Mouse (Mus musculus) frontal cortex, adult 2 months (tissue): ENCODE results near the gene Ppp1r2. TPM values are rescaled to one million over a fixed set of nuclear protein-coding genes. Genes with fewer than 3 reads are reported as not detected.

ENCODE experiments used
- polyA plus RNA-seq: library from polyadenylated mRNA; depleted of rRNA; stranded (reverse); fragments of >200 nt; gene quantifications from 2 replicates; pipeline ENCODE4 v1.2.3, GENCODE M21; 2012; rRNA removed

Gene Ppp1r2
- polyA plus RNA-seq, 1 experiment, result 89.3 TPM

Other genes with a start within 250 kb of the Ppp1r2 start
- 12.9 and 14.3 TPM in 2 replicates for gene Xxylt1, start 193.8 kb downstream of the Ppp1r2 start, polyA plus RNA-seq
- gene Acap2, start 74.0 kb downstream of the Ppp1r2 start, polyA plus RNA-seq, result 50.5 and 56.7 TPM in 2 replicates
- 433 and 468 TPM in 2 replicates for gene Apod, start 39.5 kb upstream of the Ppp1r2 start, polyA plus RNA-seq
- 139 and 148 TPM in 2 replicates for gene Bdh1, start 147.0 kb upstream of the Ppp1r2 start, polyA plus RNA-seq